Mouse (Mus musculus): ENCODE data around the gene Gskip.

DNA sequence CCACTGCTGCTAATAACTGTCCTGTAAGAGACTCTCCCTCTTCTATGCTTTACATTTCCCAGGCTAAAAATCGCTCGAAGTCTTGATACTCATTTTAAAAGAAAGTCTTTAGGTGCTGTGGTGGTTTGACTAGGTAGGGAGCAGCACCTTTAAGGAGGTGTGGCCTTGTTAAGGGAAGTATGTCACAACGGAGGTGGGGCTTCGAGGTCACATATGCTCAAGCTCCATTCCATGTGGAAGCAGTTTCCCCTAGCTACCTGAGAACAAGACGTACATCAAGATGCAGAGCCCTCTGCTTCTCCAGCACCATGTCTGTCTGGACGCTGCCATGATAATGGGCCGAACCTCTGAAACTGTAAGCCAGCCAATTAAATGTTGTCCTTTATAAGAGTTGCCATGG is 6.4 kb upstream of the Gskip start:
- TF ChIP-seq EP300 (IDR thresholded peaks at IDR 0.05; ENCODE audit: low read depth) = no peak
- TF ChIP-seq CTCF (IDR thresholded peaks at IDR 0.05; ENCODE audit: low read depth) = no peak
